In the genomic region with DNA sequence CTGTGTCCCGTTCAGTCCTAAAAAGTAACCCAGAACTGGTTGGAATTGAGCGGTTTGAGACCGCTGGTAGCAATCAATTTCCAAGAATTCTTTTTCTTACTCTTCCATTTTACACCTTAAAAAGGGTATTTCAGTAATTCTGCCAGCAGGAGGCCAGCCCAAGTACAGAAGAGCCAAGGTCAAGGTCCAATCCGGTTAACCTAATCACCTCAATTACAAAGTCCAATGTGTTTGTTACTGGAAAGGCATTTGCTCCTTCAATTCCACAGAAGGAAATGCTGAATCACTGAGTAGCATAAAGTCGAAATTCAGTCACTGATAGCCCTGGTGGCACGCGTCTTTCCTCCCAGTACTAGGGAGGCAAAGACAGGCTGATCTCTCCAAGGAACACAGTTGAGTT, we compare ENCODE assay signal across 23 mouse cellular contexts. TPM values are rescaled to one million over a fixed set of nuclear protein-coding genes. Genes with fewer than 3 reads are reported as not detected.
DNase-seq lines count a peak whose midpoint lies in the region; ATAC-seq and TF ChIP-seq lines count a peak whose summit lies in the region.
"Had no signal": no experiment of that assay in that cellular context is flagged by ENCODE, and none has a peak within 500 bp of the region (broad histone marks: within the 10 kb centered on the region; RNA-seq: fewer than 3 reads in every experiment).

No protein-coding gene starts in this region.

- no peak overlapping the region for H3K9ac ChIP-seq in intestine, embryonic 16.5 days (ENCODE audit: low read depth, low read length)
- H3K9ac ChIP-seq in intestine, embryonic 15.5 days, result no peak overlapping the region
- H3K9ac ChIP-seq in CH12.LX (ENCODE audit: insufficient read depth, low read depth), result no peak overlapping the region
- H3K9ac ChIP-seq: heart, embryonic 13.5 days; hindbrain, embryonic 13.5 days; midbrain, embryonic 12.5 days had no signal

- TF ChIP-seq RAD21 in CH12.LX (IDR thresholded peaks at IDR 0.05; ENCODE audit: low read depth, low read length), result no peak; the same call in 1 of the 2 replicates

- no peak overlapping the region; the same call in 1 of the 2 replicates for H3K27ac ChIP-seq in intestine, embryonic 16.5 days (ENCODE audit: low read length)
- no peak overlapping the region for H3K27ac ChIP-seq in intestine, embryonic 15.5 days
- 0 out of 2 replicates have a peak overlapping the region, but pooled peaks have one; percentile 40 for H3K27ac ChIP-seq in CH12.LX (ENCODE audit: insufficient read depth, low read depth)
- H3K27ac ChIP-seq: heart, embryonic 13.5 days; hindbrain, embryonic 13.5 days; left cerebral cortex, adult 2 months; limb, embryonic 10.5 days; midbrain, embryonic 12.5 days had no signal

- in situ Hi-C loops in CH12.LX (cut with MboI; ENCODE audit: low pct_ligation_motif_present, low pct_unique_long_range_greater_than_20kb, low sequenced_read_pairs), result no loop called here

- 75% methylated on average over 7 of the region's 7 CpGs for WGBS in intestine, embryonic 16.5 days
- WGBS in intestine, embryonic 15.5 days, result 81% methylated on average over 7 of the region's 7 CpGs

- no peaks in the 10 kb centered on the region for H3K9me3 ChIP-seq in intestine, embryonic 16.5 days (ENCODE audit: control insufficient read depth, low read length)
- H3K9me3 ChIP-seq in intestine, embryonic 15.5 days, result no peaks in the 10 kb centered on the region
- no peaks in the 10 kb centered on the region for H3K9me3 ChIP-seq in CH12.LX (replicated peaks; ENCODE audit: low read length)
- H3K9me3 ChIP-seq: heart, embryonic 13.5 days; hindbrain, embryonic 13.5 days; limb, embryonic 10.5 days; midbrain, embryonic 12.5 days had no signal

- H3K27me3 ChIP-seq in intestine, embryonic 16.5 days (replicated peaks; ENCODE audit: control insufficient read depth, insufficient read depth, low read length), result no peaks in the 10 kb centered on the region
- H3K27me3 ChIP-seq in intestine, embryonic 15.5 days (replicated peaks), result no peaks in the 10 kb centered on the region
- H3K27me3 ChIP-seq in CH12.LX (replicated peaks), result no peaks in the 10 kb centered on the region
- H3K27me3 ChIP-seq: heart, embryonic 13.5 days; hindbrain, embryonic 13.5 days; midbrain, embryonic 12.5 days had no signal

- H3K4me2 ChIP-seq in intestine, embryonic 16.5 days (ENCODE audit: low read depth, low read length), result no peak overlapping the region
- H3K4me2 ChIP-seq in intestine, embryonic 15.5 days (replicated peaks), result no peak overlapping the region
- H3K4me2 ChIP-seq in CH12.LX (ENCODE audit: insufficient read depth, low read depth, poor library complexity, severe bottlenecking), result no peak overlapping the region
- H3K4me2 ChIP-seq: heart, embryonic 13.5 days; hindbrain, embryonic 13.5 days; liver, embryonic 11.5 days; midbrain, embryonic 12.5 days had no signal

- no peak for DNase-seq in CH12.LX (ENCODE audit: extremely low read depth)
- peak; percentile 61 for DNase-seq in ZHBTc4 (ENCODE audit: low read depth, low spot score)
- DNase-seq in kidney, postnatal 25 days, result peak; percentile 69 to 73
- DNase-seq in right cerebral cortex, adult 2 months (ENCODE audit: low spot score in 2 of 2), result no peak
- no peak for DNase-seq in B cell, adult 2 months
- no peak for DNase-seq in spleen, postnatal 14 days (ENCODE audit: low spot score in 2 of 2)
- DNase-seq: adrenal gland, postnatal 25 days; cerebellum, adult 11 months; cerebellum, postnatal 25 days; heart, adult 18-20 months; lung, adult 2 months; lung, postnatal 36 days; retina, postnatal 1 day; thymus, postnatal 4 days had no signal

- ATAC-seq in intestine, embryonic 16.5 days, result peak; percentile 12
- ATAC-seq in intestine, embryonic 15.5 days, result no peak
- ATAC-seq: inflammation-experienced regulatory T-cells, adult 6 months had no signal

- TF ChIP-seq EP300 in CH12.LX (IDR thresholded peaks at IDR 0.05; ENCODE audit: low read length), result no peak

- peaks cover 4% of the 10 kb centered on the region for H3K4me1 ChIP-seq in intestine, embryonic 16.5 days (ENCODE audit: control insufficient read depth, insufficient read depth, low read length)
- H3K4me1 ChIP-seq in intestine, embryonic 15.5 days (replicated peaks), result no peaks in the 10 kb centered on the region
- peaks cover 12 to 34% of the 10 kb centered on the region in 2 experiments for H3K4me1 ChIP-seq in CH12.LX (ENCODE audit: control insufficient read depth in 1 of 2, insufficient read depth in 2 of 2)

- H3K79me2 ChIP-seq in CH12.LX (replicated peaks; ENCODE audit: control insufficient read depth, extremely low read depth, insufficient read depth, poor library complexity, severe bottlenecking), result peaks cover 10% of the 10 kb centered on the region; the same call in 1 of the 2 replicates

- no peak for TF ChIP-seq POLR2A in CH12.LX (IDR thresholded peaks at IDR 0.05; ENCODE audit: low read depth, low read length)

- no peaks in the 10 kb centered on the region for H3K36me3 ChIP-seq in intestine, embryonic 16.5 days (ENCODE audit: control insufficient read depth, insufficient read depth, low read length)
- no peaks in the 10 kb centered on the region for H3K36me3 ChIP-seq in intestine, embryonic 15.5 days
- H3K36me3 ChIP-seq in CH12.LX (replicated peaks in 1 of 2; ENCODE audit: control insufficient read depth in 1 of 2, insufficient read depth in 1 of 2, low read length in 1 of 2), result peaks cover 20 to 39% of the 10 kb centered on the region in 2 experiments

- peak in 1 of 2 experiments; percentile 28; a peak in 1 of 4 replicates for TF ChIP-seq CTCF in CH12.LX (conservative IDR thresholded peaks at IDR 0.05 in 1 of 2, IDR thresholded peaks at IDR 0.05 in 1 of 2; ENCODE audit: low read depth in 2 of 2, low read length in 2 of 2)

- dilution Hi-C loops in CH12.LX (cut with MboI; ENCODE audit: extremely low pct_ligation_motif_present, extremely low pct_unique_long_range_greater_than_20kb, low sequenced_read_pairs), result no loop called here

- H3K4me3 ChIP-seq in intestine, embryonic 16.5 days (ENCODE audit: low read length), result no peak overlapping the region
- no peak overlapping the region for H3K4me3 ChIP-seq in intestine, embryonic 15.5 days (replicated peaks)
- no peak overlapping the region for H3K4me3 ChIP-seq in CH12.LX (replicated peaks in 1 of 3; ENCODE audit: low read depth in 2 of 3, low read length in 2 of 3, poor library complexity in 1 of 3)
- H3K4me3 ChIP-seq: heart, embryonic 13.5 days; hindbrain, embryonic 13.5 days; left cerebral cortex, adult 2 months; limb, embryonic 10.5 days; midbrain, embryonic 12.5 days had no signal

TF ChIP-seq in CH12.LX, 34 proteins besides CTCF, POLR2A, EP300 and RAD21:
- TF ChIP-seq NELFE (IDR thresholded peaks at IDR 0.05; ENCODE audit: low read depth, low read length) (no peak), SMC3 (IDR thresholded peaks at IDR 0.05; ENCODE audit: low read depth, low read length) (0 out of 2 replicates have a peak, but pooled peaks have one; percentile 10)
TF ChIP-seq in CH12.LX: peak in this region for 1.

RNA-seq across cellular contexts. Expression of gene Tmem19, which starts 3.2 kb away (rescaled TPM):
- polyA plus RNA-seq in intestine, embryonic 16.5 days (2015; fragmentation: Nextera tagmentation; extraction: Ambion mirVana), result 35.2 and 43.4 TPM in 2 replicates
- 27.1 and 29.4 TPM in 2 replicates for polyA plus RNA-seq in intestine, embryonic 15.5 days (2015; fragmentation: Nextera tagmentation; extraction: Ambion mirVana)
- total RNA-seq in CH12.LX (2012; rRNA removed), result 20.9 and 25.7 TPM in 2 replicates
- total RNA-seq in CH12.LX (2014; rRNA removed), result 26.0 and 34.3 TPM in 2 replicates
- 22.9 and 29.3 TPM in 2 replicates for polyA plus RNA-seq in CH12.LX (2012; ENCODE audit: insufficient read length, low read depth)

RNA-seq across cellular contexts. Expression of gene Thap2, which starts 25.2 kb away (rescaled TPM):
- 18.6 and 22.6 TPM in 2 replicates for polyA plus RNA-seq in intestine, embryonic 16.5 days (2015; fragmentation: Nextera tagmentation; extraction: Ambion mirVana)
- polyA plus RNA-seq in intestine, embryonic 15.5 days (2015; fragmentation: Nextera tagmentation; extraction: Ambion mirVana), result 20.5 and 22.2 TPM in 2 replicates
- 7.6 and 11.3 TPM in 2 replicates for total RNA-seq in CH12.LX (2012; rRNA removed)
- total RNA-seq in CH12.LX (2014; rRNA removed), result 6.9 and 7.9 TPM in 2 replicates
- 4.3 and 4.8 TPM in 2 replicates for polyA plus RNA-seq in CH12.LX (2012; ENCODE audit: insufficient read length, low read depth)

RNA-seq across cellular contexts. Expression of gene Zfc3h1, which starts 25.7 kb away (rescaled TPM):
- 11.5 and 15.0 TPM in 2 replicates for polyA plus RNA-seq in intestine, embryonic 16.5 days (2015; fragmentation: Nextera tagmentation; extraction: Ambion mirVana)
- 17.0 and 17.1 TPM in 2 replicates for polyA plus RNA-seq in intestine, embryonic 15.5 days (2015; fragmentation: Nextera tagmentation; extraction: Ambion mirVana)
- total RNA-seq in CH12.LX (2012; rRNA removed) (29.8 and 40.7 TPM in 2 replicates), CH12.LX (2014; rRNA removed) (51.7 and 58.3 TPM in 2 replicates)
- polyA plus RNA-seq in CH12.LX (2012; ENCODE audit: insufficient read length, low read depth), result 39.2 and 48.7 TPM in 2 replicates

RNA-seq across cellular contexts. Expression of gene Rab21, which starts 43.7 kb away (rescaled TPM):
- polyA plus RNA-seq in intestine, embryonic 16.5 days (2015; fragmentation: Nextera tagmentation; extraction: Ambion mirVana), result 4.7 and 5.1 TPM in 2 replicates
- polyA plus RNA-seq in intestine, embryonic 15.5 days (2015; fragmentation: Nextera tagmentation; extraction: Ambion mirVana), result 5.5 and 8.1 TPM in 2 replicates
- total RNA-seq in CH12.LX (2012; rRNA removed), result 45.0 and 55.6 TPM in 2 replicates
- total RNA-seq in CH12.LX (2014; rRNA removed), result 57.4 and 57.9 TPM in 2 replicates
- polyA plus RNA-seq in CH12.LX (2012; ENCODE audit: insufficient read length, low read depth), result 52.8 and 58.4 TPM in 2 replicates

Comparison
In these comparisons a context has a peak if more than half of its experiments do, and no peak if none do; other contexts are left out.
1. DNase-seq: peak in ZHBTc4 (single experiment) and kidney, postnatal 25 days (2 of 2); none in CH12.LX (single experiment), right cerebral cortex, adult 2 months (0 of 2), B cell, adult 2 months (0 of 2) and spleen, postnatal 14 days (0 of 2).